Mouse (Mus musculus): Measurements from ENCODE around the gene Ermp1.

Gene Ermp1

DNA sequence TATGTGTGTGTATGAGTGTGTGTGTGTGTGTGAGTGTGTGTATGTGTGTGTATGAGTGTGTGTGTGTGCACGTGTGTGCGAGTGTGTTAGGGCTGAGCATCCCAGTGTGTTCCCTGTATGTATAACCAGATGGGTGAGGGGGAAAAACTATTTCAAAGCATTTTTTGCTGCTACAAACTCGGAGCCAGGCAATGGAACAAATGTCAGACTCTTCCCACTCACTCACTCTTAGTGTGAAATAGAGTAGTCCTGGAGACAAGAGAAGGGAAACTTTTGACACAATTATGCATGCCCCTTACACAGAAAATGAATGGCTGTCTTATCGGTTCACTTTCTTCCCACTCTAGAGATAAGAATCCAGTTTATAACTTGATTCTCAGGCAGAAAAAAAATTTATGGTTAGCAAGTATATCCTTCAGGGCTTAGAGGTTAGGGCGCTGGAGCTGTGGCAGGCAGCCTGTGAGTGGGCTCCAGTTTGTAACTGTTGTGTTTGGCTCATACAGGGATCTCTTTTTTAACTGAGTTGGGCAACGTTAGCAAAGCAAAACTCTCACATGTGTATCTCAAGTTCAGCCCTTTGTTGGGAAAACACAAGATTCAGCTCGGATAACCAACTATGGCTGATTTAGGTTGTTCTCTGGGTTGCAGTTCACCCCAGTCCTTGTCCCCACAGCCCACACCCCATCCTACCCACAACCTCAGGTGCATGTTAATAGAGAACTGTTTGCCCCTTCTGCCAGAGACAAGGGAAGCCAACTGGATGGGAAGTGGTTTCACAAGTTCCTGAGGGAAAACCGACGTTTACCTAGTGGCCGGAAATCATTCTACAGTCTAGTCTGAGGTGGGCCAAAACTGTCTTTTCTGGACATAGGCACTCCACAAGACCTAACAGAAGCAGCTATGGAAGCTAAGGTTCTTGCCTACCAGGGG lies 12.9 kb upstream of the Ermp1 start:
- DNase-seq, result no peak

DNA sequence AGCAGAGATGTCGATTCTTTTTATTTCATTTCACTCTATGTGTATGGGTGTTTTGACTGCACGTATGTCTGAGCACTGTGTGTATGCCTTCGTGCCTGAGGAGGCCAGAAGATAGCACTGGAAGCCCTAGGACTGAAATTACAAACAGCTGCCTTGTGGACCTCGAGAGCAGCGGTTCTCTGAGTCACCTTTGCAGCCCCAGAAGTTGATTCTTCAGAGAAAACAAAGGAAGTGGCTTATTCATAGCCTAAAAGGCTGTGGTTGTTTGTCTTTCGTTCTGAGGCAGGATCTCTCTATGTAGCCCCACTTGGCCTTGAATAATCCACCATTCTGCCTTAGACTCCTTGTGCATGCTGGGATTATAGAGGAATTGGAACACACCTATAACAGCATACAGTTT lies 11.5 kb upstream of the Ermp1 start:
- no peak for DNase-seq

DNA sequence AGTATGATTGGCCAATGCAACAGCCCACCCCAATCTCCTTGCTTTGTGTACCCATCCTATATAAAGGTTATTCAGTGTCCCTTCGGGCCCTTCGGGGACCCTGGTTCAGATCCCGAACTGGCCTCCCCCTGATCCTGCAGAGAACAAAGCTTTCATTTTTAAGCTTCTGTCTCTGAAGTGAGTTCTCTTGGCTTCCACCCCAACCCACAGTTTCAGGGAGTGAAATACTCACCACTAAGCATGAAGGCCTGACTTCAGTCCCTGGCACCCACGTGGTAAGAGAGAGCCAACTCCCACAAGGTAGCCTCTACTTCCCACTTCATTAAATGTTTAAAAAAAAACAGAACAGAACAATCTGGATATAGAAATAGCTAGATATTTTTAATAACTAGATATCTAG lies 10.6 kb upstream of the Ermp1 start:
- DNase-seq, result no peak

DNA sequence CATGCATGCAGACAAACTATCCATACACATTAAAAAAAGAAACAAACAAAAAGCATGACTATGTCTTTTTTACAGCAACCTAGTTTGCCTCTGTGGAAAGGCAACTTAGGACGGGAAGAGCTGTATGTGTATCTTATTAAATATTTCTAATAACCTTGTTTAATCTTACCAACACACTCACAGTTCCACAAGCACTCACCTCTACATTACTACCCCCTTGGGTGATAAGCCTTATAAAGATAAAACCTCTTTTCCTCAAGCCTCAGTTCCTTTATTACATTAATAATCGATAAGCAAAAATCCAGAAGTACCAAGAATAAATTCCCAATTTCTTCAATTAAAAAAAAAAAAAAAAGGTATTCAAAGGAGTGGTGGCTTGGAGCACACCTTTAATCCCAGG lies 9.3 kb upstream of the Ermp1 start:
- DNase-seq, result no peak

GRCm38 (mm10) chr19:29657033-29657432 lies 8.8 kb upstream of the Ermp1 start:
- no peak for DNase-seq

DNA sequence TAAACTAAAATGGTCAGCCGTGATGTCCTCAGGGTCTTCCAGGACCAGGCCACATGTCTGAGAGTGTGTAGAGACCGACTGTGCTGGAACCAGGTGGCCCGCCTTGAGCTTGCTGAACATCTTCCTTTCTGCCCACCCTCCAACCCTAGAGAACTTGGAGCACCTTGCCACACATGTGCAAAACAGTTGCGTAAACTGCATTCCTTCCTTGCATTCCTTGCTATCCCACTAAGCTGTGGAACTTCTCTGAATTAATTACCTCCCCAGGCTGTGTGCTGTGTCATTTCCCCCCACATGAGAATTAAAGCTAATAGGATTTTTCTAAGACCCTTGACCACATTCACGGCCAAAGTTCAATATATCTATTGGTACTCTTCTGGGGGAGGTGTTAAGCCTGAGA lies 8.4 kb upstream of the Ermp1 start:
- DNase-seq, result no peak

DNA sequence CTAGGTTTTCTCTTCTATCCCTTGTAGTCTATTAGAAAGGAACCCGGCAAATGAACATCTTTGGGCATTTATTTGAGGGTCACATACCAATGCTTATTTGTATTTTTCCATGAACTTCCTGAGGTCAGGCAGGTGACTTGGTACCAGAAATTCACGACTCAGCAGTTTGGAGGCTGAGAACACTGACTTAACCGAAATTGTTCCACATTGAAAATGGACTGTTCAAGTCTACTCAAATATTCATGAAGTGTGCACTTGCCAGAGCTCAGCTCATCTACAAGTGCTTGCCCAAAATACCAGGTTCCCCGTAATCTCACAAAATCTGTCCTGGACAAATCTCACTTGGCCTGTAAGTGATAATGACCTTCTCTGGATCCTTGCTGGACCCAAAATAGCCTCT lies 7.8 kb upstream of the Ermp1 start:
- no peak for DNase-seq

DNA sequence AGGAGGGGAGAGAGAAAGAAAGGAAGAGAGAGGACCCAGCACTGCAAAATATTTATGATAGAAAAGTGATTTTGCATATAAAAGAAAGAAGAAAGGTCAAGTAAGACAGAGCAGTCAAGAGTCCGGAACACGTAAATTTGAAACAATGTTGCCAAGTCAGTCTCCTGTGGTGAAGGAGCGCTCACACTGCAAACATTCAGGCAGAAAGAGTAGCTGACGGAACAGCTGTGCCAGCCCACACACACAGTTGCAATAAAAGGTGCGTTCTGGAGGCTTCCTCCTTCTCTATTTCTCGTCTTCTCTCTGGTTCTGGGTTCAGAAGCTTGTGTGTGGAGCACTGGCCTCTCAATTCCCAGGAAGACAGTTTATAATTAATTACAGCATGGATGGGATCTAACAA lies 6.9 kb upstream of the Ermp1 start:
- DNase-seq, result no peak

DNA sequence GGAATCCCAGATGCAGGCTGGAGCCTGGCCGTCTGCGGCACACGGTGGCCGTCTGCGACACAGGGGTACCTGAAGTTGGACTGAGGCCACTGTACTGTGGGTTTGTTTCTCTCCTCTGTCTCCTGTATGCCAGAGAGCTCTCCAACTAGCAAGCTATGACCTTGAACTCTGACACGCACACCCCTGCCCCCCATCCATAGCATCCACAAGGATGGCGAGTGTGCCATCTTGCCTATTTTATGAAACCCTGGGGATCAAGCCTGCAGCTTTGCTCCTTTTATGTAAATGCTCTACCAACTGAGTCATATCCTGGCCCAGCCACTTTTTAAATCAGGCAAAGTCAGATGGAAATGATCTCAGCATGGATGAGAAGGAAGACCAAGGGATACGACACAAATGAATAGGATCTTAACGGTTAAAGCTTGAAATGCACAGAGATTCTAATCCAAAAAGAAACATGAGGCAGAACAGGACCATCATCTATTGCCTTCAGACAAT lies 5.6 kb upstream of the Ermp1 start:
- no peak for DNase-seq

GRCm38 (mm10) chr19:29649683-29650082 lies 1.5 kb upstream of the Ermp1 start:
- no peak for DNase-seq

- DNase-seq, result no peak
Observed at GRCm38 (mm10) chr19:29648550-29648914, 317 bp upstream of the Ermp1 start.

GRCm38 (mm10) chr19:29644747-29645146 lies 3.5 kb downstream of the Ermp1 start:
- DNase-seq, result no peak

DNA sequence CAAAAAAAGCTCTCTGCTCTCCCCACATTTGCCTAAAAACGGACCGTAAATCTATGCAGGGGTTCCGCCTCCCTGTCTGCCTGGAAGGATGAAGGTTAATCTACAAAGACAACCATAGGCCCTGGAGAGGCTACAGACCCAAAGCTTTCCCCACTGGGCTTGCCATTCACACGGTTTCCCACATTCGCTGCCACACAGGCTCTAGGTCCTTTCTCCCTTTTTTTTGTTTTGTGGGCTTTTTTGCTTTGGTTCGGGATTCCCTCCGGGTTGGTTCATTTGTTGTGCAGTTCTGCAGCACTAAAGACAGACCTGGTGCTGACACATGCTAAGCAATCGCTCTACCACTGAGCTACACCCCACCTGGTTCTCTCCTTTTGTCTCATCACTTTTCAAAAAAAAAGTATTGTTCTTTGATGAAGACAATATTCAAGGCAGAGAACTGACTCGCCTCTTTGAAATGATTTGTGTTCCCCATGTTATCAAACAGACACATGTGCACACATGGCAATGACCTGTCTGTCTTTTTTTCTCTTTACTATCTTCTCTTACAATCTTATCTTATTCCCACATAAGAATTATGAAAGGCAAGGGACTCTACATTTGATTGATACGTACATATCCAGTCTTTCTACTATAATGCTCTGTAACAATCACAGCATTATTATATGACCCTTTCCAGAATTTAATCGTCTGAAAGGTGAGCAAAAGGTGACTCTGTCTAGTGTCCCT lies 4.9 kb downstream of the Ermp1 start:
- DNase-seq, result no peak

DNA sequence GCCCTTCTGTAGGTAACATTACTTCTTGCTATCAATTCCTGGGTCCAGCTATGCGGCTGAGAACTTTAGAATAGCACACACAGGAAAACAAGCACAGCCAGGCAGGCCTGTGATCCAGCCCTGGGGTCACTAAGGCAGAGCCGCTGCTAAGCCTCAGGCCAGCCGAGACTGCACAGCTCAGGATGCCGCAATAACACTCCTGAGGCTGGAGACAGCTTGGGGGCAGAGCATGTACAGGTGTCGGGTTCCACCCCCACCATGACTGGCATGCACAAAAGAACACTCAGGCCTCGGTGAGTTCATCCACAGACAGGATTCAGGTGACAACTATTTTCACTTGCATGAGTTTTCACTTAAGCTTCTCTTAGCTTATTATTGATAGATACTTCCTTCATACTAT lies 6.0 kb downstream of the Ermp1 start:
- no peak for DNase-seq

DNA sequence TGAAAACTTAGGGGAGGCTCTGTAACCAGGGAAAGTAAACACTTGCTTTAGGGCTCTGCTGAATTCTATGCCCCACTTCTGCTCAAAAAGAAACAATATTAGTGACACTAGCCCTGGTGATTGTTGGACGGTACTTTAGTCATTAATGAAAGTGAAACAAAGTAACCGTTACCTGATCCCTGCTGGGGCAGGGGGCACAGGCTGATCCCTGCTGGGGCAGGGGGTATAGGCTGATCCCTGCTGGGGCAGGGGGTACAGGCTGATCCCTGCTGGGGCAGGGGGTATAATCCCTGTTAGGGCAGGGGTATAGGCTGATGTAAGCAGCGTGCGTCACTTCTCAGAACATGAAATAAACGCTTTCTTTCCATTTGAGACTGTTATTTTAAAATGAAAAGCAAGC lies 6.7 kb downstream of the Ermp1 start:
- DNase-seq, result no peak

- peak; percentile 13 to 28 for DNase-seq
Observed at GRCm38 (mm10) chr19:29641055-29641454, 7.2 kb downstream of the Ermp1 start.

DNA sequence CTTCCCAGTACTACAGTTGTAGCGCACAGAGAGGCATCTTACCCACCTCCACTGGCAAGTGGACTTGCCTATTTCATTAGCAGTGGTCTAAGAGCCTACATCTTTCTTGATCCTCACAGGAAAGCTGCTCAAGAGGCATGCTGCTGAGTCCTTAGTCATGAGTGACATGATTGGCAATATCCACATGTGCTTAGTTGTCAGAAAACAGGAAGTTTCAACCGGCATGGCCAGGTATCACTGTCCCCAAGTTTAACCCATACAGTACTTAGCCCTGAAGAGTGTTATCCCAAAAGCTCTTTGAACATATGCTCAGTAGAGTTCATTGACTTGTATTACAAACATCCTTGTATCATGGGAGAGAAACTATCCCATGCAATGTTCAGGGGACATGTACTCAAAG lies 36.1 kb downstream of the Ermp1 start:
- no peak for DNase-seq

DNA sequence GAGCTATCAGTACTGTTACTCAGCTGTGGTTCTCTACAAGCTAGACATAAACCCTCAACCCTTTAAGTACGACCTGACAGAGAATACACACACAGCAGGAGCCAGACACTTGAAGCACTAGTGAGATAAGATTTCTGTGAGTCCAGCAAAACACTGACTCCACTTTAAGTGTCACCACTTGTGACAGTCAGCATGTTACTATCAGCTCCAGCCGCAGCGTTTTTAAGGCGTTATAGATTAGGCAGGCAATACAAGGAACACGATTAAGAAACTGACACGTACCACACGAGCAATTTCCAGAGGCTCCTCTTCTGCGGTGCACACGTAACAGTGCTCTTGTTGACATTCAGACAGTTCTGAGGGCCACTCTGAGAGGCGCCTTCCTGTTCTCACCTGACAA lies 37.3 kb downstream of the Ermp1 start:
- no peak for DNase-seq

DNA sequence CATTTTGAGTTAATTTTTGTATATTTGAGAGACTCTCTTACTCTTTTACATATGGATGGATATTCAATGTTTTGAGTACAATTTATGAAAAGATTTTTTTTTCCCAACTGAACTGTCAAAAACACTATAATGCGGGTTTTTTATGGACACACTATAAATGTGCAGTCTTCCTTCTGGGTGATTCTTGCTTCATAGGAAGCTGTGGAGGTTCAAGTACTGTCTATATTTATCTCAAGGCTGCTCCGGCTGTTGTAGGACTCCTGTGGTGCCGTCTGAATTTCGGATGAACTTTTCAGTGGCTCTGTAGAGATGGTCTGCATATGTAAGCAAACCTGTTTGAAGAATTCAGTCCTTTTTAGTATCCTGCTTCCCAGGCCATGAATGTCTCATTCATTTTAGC lies 40.0 kb downstream of the Ermp1 start:
- DNase-seq, result no peak

DNA sequence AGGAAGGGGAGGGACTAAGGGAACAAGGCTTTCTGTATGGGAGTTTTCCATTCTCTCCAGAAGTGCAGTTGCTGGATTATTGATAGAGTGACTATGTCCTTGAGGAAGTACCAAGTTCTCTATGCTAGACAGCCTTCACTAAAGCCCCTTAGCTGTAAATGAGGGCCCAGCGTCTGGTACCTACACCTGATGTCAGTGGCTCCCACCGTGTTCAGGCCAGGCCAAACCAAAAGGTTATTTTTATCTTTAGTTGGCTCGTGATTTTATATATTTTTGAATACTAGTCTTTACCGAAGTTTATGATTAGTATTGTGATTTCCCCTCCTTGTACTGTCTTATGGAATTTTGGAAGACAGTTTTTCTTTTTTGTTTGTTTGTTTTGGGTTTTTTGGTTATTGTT lies 40.7 kb downstream of the Ermp1 start:
- DNase-seq, result no peak

- no peak for DNase-seq
Observed at GRCm38 (mm10) chr19:29604653-29605052, 43.6 kb downstream of the Ermp1 start.

- no peak for DNase-seq
Observed at GRCm38 (mm10) chr19:29603548-29604353, 44.5 kb downstream of the Ermp1 start.

DNA sequence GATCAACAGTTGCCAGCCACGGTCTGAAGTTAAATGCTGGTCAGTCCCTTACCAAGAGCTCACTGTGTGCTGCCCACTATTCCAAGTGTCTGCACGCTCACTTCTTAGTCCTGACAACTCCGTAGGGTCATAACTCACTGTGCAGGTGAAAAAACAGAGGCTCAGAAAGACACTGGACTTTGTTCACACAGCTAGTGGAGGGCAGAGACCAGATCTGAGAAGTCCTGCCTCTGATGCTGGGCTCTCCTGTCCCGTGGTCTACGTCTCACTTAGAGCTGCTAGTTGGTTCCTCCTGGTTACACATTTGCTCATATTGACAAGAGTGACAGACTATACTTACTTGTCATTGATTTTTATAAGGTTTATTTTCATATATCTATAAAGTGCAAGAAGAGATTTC lies 49.2 kb downstream of the Ermp1 start:
- DNase-seq, result no peak

Data from thymus, postnatal 36 days (tissue).